Mouse (Mus musculus) ovary, adult 18-20 months (tissue): ENCODE measurements around the gene Lrrc1.

Experiments used
- DNase-seq: peaks from one replicate; pipeline ENCODE4 v3.0.0; 2022; ENCODE audit warnings: low spot score, mixed read lengths

Lrrc1 gene

GRCm38 (mm10) chr9:77385611-77386010, 159.1 kb downstream of the Lrrc1 start:
- no peak for DNase-seq

DNA sequence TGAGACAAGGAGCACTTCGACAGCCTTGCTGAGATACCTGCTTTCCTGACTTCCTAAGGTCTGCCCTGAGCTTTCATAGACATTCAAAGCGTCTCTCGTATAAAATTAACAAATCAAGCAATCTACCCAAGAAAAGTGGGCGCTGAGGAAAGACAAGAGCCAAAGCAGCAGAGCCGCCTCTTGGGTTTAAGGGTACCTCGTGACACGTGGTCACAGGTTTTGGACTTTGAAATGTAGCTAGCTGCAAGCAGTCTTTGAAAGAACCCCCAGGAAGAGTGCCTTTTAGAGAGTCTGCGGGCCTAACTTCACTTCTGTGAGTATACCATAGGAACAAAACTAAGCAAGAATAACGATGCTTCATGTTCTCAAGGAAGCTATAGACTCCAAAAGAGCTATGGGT, 160.0 kb downstream of the Lrrc1 start:
- DNase-seq = no peak

DNA sequence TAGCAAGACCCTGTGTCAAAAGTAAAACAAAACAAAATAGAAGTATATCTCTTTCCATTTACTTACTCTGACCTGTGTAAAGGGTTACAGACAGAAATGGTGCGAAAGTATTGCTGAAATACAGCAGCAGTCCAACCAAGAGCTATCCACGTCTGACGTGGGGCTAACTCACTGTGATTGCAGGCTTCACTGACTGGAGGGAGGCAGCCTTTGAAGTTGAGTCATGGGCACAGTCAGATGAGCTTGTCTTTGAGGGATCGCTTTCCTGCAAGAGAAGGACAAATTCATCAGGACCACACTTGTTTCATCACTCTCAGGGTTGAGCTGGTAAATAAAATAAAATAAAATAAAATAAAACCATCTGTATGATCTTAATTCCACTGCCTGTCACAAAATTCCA, 160.7 kb downstream of the Lrrc1 start:
- no peak for DNase-seq

- DNase-seq = no peak
These were observed 162.2 kb downstream of the Lrrc1 start for GRCm38 (mm10) chr9:77382514-77382913.

DNA sequence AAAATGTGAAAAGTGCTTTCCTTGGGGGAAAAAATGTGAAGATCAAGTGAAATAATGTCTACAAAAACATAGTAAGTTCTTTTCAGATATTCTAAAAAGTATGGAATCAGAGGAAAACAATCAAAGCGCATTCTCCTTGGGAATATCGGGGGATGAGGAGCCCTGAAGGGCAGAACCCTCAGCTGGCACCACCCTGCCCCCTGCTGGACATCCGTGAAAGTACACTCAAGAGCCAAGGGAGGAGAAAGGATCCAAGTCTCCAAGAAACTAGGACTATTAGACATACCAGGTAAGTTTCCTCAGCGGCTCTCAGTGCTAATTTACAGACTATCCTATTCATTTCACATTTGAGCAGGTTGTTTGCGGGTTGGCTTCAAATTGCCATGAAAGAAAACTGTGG, 163.1 kb downstream of the Lrrc1 start:
- peak; percentile 11 for DNase-seq
